Mouse (Mus musculus) CH12.LX (cell line): ENCODE measurements around the gene Tradd.

ENCODE experiments used
- CTCF ChIP-seq, 2 experiments: IDR thresholded peaks in 1 of 2; conservative IDR thresholded peaks in 1 of 2; 2 replicates each; pipeline ENCODE4 v1.5.1; 2011 to 2012; ENCODE audit warnings: low read depth in 2 of 2, low read length in 2 of 2, improper control_type of control experiment in 1 of 2, inconsistent platforms in 1 of 2, mild to moderate bottlenecking in 1 of 2, moderate library complexity in 1 of 2
- EP300 ChIP-seq: IDR thresholded peaks from 2 replicates; pipeline ENCODE4 v1.6.1; 2011; ENCODE audit warnings: low read length, improper control_type of control experiment
- GABPA ChIP-seq: IDR thresholded peaks from 2 replicates; pipeline ENCODE4 v1.6.1; 2012; ENCODE audit warnings: low read depth, low read length, improper control_type of control experiment, inconsistent platforms; ENCODE audit not compliant: insufficient replicate concordance
- HCFC1 ChIP-seq: IDR thresholded peaks from 2 replicates; pipeline ENCODE4 v1.6.1; 2012; ENCODE audit warnings: low read depth, mild to moderate bottlenecking, inconsistent platforms, low read length, improper control_type of control experiment
- MXI1 ChIP-seq: IDR thresholded peaks from 2 replicates; pipeline ENCODE4 v1.6.1; 2011; ENCODE audit warnings: mild to moderate bottlenecking, low read depth, low read length, improper control_type of control experiment
- POLR2A ChIP-seq: IDR thresholded peaks from 2 replicates; pipeline ENCODE4 v1.6.1; 2011; ENCODE audit warnings: low read depth, mild to moderate bottlenecking, improper control_type of control experiment, low read length
- RAD21 ChIP-seq: IDR thresholded peaks from 2 replicates; pipeline ENCODE4 v1.6.1; 2011; ENCODE audit warnings: low read depth, mild to moderate bottlenecking, low read length, improper control_type of control experiment, moderate library complexity
- ZC3H11A ChIP-seq: IDR thresholded peaks from 2 replicates; pipeline ENCODE4 v1.6.1; 2012; ENCODE audit warnings: low read depth, mild to moderate bottlenecking, inconsistent platforms, low read length, improper control_type of control experiment
- ZNF384 ChIP-seq: IDR thresholded peaks from 2 replicates; pipeline ENCODE4 v1.6.1; 2012; ENCODE audit warnings: low read depth, low read length, improper control_type of control experiment, inconsistent platforms

DNA sequence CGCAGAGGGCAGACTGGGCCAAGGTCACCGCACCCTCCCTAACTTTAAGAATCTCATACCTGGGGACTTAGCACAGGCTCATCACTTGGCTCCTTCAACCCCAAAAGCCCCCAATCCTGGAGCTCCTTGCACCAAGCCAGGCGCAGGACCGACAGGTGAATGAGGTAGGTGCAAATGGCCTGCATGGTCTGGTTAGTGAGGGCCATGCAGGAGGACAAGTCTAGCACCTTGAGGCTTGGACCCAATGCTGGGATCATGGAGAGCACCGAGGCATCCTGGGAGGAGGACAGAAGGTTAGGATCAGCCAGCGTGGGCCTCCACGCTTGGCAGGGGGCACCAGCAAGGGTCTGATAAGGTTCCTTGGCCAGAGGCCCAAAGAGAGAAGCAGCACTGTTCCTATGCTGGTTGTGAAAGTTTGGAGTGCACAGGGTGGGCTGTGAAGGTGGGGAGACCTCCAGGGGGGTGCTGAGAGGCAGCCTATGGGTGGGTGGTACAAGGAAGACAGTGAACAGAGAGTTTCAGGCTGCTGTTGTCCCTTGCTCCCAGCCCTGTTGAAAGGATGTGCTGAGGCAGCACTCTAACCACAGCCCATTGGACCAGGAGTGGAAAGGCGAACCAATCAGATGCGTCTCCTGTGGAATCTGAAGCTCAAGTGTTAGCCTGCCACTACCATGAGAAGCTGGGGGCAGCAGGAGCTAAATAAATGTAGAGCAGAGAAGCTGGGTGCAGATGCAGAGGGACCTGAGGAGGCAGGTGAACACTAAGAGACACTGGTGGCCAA is 49.4 kb upstream of the Tradd start:
- no peak for TF ChIP-seq CTCF (conservative IDR thresholded peaks at IDR 0.05 in 1 of 2, IDR thresholded peaks at IDR 0.05 in 1 of 2; ENCODE audit: low read depth in 2 of 2, low read length in 2 of 2)
- TF ChIP-seq HCFC1, result no peak
- no peak for TF ChIP-seq MXI1
- TF ChIP-seq GABPA, result no peak
- TF ChIP-seq POLR2A, result no peak
- no peak for TF ChIP-seq RAD21
- no peak for TF ChIP-seq EP300
- TF ChIP-seq ZNF384, result no peak
- TF ChIP-seq ZC3H11A, result no peak
